Mouse (Mus musculus) ES-E14 (cell line): ENCODE results near the gene Arl6ip4. TPM values are rescaled to one million over a fixed set of nuclear protein-coding genes. Genes with fewer than 3 reads are reported as not detected.

Experiments used
- DNase-seq: peaks from one replicate; pipeline ENCODE4 v3.0.0-alpha.2; 2013; ENCODE audit warnings: low read depth, low spot score
- H3K27ac ChIP-seq: 2 replicates; pipeline ENCODE4 v1.5.1; 2012; ENCODE audit warnings: low read depth, mild to moderate bottlenecking, low read length, moderate library complexity, mixed read lengths; ENCODE audit not compliant: poor library complexity, insufficient read depth, severe bottlenecking
- H3K36me3 ChIP-seq: 2 replicates; pipeline ENCODE4 v1.6.1; 2012; ENCODE audit warnings: mild to moderate bottlenecking, low read length, moderate library complexity, mixed read lengths; ENCODE audit not compliant: control insufficient read depth, poor library complexity, insufficient read depth, severe bottlenecking
- H3K4me1 ChIP-seq, 2 experiments: fragments of 150-350 bp in 1 of 2; sonication (generic) in 1 of 2; 2 replicates each; pipeline ENCODE4 v1.6.1; 2012; ENCODE audit warnings: low read length in 2 of 2, mild to moderate bottlenecking in 1 of 2, mixed read lengths in 1 of 2; ENCODE audit not compliant: control insufficient read depth in 2 of 2, insufficient read depth in 2 of 2, poor library complexity in 1 of 2
- H3K4me3 ChIP-seq, 2 experiments: fragments of 150-350 bp in 1 of 2; sonication (generic) in 1 of 2; 2 replicates each; pipeline ENCODE4 v1.5.1; 2012; ENCODE audit warnings: low read length in 2 of 2, low read depth in 1 of 2, mild to moderate bottlenecking in 1 of 2, mixed read lengths in 1 of 2; ENCODE audit not compliant: insufficient read depth in 1 of 2, poor library complexity in 1 of 2, severe bottlenecking in 1 of 2
- H3K9ac ChIP-seq: 2 replicates; pipeline ENCODE4 v1.6.1; 2012; ENCODE audit warnings: low read depth, mild to moderate bottlenecking, low read length, mixed read lengths; ENCODE audit not compliant: poor library complexity, insufficient read depth, severe bottlenecking
- H3K9me3 ChIP-seq: fragments of 150-350 bp; sonication (generic); 2 replicates; pipeline ENCODE4 v1.6.1; 2012; ENCODE audit warnings: low read depth, mild to moderate bottlenecking, low read length; ENCODE audit not compliant: control insufficient read depth, insufficient read depth
- CHD2 ChIP-seq: IDR thresholded peaks from 2 replicates; pipeline ENCODE4 v1.6.1; 2014; ENCODE audit warnings: mild to moderate bottlenecking, low read depth, low read length, inconsistent platforms
- HCFC1 ChIP-seq: IDR thresholded peaks from 2 replicates; pipeline ENCODE4 v1.6.1; 2012; ENCODE audit warnings: low read length, inconsistent platforms, borderline replicate concordance; ENCODE audit not compliant: insufficient read depth
- MAFK ChIP-seq: IDR thresholded peaks from 2 replicates; pipeline ENCODE4 v1.6.1; 2014; ENCODE audit warnings: mild to moderate bottlenecking, low read depth, low read length, inconsistent platforms; ENCODE audit not compliant: insufficient read depth
- ZC3H11A ChIP-seq: IDR thresholded peaks from 2 replicates; pipeline ENCODE4 v1.6.1; 2012; ENCODE audit warnings: low read depth, mild to moderate bottlenecking, inconsistent platforms, low read length, borderline replicate concordance
- ZNF384 ChIP-seq: IDR thresholded peaks from 2 replicates; pipeline ENCODE4 v1.6.1; 2012; ENCODE audit warnings: low read depth, low read length, inconsistent platforms
- in situ Hi-C, 2 experiments: fragments of 600-800 bp; cut with MboI; formaldehyde crosslinking; loops; one replicate each; pipeline ENCODE4 v1.15.1; 2025; ENCODE audit warnings: low sequenced_read_pairs in 2 of 2, inconsistent platforms in 1 of 2; ENCODE audit not compliant: unreplicated experiment in 2 of 2
- total RNA-seq: library from RNA; depleted of rRNA; stranded (reverse); fragments of 300-350 nt; gene quantifications from 2 replicates; pipeline ENCODE4 v1.2.3, GENCODE M21; 2012

Gene Arl6ip4
- total RNA-seq, 1 experiment = 37.9 TPM

DNA sequence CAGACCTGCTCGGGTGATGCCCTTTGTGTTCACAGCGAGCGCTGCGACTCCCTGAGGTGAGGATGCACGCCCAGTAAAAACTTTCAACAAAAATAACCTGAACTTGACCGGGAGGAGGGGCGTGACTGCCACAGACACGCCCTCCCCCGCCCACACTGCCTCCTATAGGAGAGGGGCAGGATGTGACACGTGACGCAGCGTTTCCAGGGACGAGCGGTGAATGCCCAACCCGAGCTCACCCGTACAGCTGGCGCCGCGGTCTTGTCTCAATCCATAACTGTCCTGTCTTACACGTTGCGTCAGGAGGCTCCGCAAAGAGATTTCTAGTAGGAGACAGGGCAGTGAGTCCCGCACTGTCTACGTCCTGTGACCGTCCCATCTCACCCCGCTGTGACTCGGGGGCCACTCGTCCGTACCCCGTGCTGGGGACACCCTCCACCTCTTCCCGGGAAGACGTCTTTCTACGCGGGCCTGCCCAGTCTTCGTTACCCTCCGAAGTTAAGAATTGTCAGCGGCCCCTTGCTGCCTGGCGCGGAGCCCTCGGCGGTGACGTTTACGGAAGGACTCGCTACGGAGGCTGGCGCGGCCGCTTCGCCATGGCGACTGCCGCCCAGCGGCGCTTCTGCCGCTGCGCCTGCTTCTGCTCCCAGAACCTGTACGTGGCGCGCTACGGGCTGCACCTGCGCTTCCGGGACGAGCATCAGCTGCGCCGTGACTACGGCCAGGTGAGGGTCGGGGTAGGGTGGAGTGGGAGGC, 4.0 kb upstream of the Arl6ip4 start, which contains the start of gene Ogfod2:
TSS of gene Ogfod2 (plus strand) at position 556 of the 756 bp plus-strand sequence.
- peak; percentile 82 for DNase-seq
- no peaks in the 10 kb centered on the region; the same call in 1 of the 2 replicates for H3K9me3 ChIP-seq
- TF ChIP-seq CHD2 (no peak), ZC3H11A (no peak), ZNF384 (no peak), HCFC1 (peak; percentile 51; the same call in 1 of the 2 replicates)
- H3K9ac ChIP-seq = peak within 1 kb of the TSS; percentile 75
- H3K4me1 ChIP-seq = peaks cover 0 to 3% of the 10 kb centered on the region in 2 experiments; a peak in 1 of 4 replicates
- peak within 1 kb of the TSS; percentile 48; the same call in 1 of the 2 replicates for H3K27ac ChIP-seq
- H3K36me3 ChIP-seq = no peaks in the 10 kb centered on the region; the same call in 1 of the 2 replicates
- in situ Hi-C loops = no loop called here
- H3K4me3 ChIP-seq = peak within 1 kb of the TSS; percentile 70 to 85

DNA sequence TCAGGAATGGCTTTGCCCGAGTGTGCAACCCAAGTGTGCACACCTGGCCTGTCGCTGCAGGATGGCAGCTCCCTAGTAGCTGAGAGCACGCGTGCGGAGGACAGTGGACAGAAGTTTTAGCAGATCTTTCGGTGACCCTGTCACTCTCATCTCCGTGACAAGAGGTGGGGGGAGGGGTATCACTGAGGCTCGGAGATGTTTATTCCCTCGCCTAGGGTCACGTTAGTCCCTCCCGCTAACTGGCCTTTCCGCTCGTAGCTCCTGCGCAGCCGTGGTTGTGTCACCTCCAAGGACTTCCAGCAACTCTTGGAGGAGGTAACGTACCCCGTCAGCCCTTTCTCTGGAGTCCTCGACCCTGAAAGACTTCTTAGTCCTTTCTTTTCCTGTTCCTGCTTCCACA, 3.4 kb upstream of the Arl6ip4 start:
- in situ Hi-C loops = no loop called here
- Histone ChIP-seq H3K36me3 (peaks cover 2% of the 10 kb centered on the region; the same call in 1 of the 2 replicates), H3K4me1 (peaks cover 0 to 5% of the 10 kb centered on the region in 2 experiments; a peak in 1 of 4 replicates), H3K9me3 (no peaks in the 10 kb centered on the region; the same call in 1 of the 2 replicates), H3K4me3 (peak overlapping the region; percentile 70 to 85), H3K9ac (peak overlapping the region; percentile 20), H3K27ac (no peak overlapping the region)
- no peak for TF ChIP-seq MAFK
- no peak for TF ChIP-seq ZNF384
- no peak for TF ChIP-seq CHD2
- no peak for TF ChIP-seq ZC3H11A
- no peak for DNase-seq

DNA sequence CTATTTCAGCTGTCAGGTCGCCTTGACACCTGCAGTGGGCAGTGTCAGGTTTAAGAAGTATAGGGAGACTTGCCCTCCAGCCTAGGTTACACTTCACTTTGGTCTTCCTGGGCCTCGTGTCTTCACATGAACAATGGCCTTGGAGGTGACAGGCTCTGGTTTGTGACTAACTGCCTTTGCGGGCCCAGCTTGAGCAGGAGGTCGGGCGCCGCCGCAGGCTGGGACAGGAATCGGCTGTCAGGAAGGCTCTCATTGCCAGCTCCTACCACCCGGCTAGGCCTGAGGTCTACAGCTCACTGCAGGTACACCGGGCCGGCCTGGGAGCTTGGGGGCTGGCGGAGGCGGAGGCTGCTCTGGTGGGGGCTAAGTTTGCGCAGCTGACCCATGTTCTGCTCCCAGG, 2.9 kb upstream of the Arl6ip4 start:
- Histone ChIP-seq H3K9me3 (no peaks in the 10 kb centered on the region; the same call in 1 of the 2 replicates), H3K9ac (no peak overlapping the region), H3K27ac (no peak overlapping the region), H3K4me1 (peaks cover 0 to 5% of the 10 kb centered on the region in 2 experiments; a peak in 1 of 4 replicates), H3K4me3 (peak overlapping the region; percentile 70 to 85; a peak in 2 of 4 replicates), H3K36me3 (peaks cover 7% of the 10 kb centered on the region; the same call in 1 of the 2 replicates)
- no peak for DNase-seq
- no peak for TF ChIP-seq ZC3H11A
- no peak for TF ChIP-seq ZNF384
- TF ChIP-seq HCFC1 = no peak
- no peak for TF ChIP-seq CHD2
- TF ChIP-seq MAFK = no peak
- in situ Hi-C loops = no loop called here

DNA sequence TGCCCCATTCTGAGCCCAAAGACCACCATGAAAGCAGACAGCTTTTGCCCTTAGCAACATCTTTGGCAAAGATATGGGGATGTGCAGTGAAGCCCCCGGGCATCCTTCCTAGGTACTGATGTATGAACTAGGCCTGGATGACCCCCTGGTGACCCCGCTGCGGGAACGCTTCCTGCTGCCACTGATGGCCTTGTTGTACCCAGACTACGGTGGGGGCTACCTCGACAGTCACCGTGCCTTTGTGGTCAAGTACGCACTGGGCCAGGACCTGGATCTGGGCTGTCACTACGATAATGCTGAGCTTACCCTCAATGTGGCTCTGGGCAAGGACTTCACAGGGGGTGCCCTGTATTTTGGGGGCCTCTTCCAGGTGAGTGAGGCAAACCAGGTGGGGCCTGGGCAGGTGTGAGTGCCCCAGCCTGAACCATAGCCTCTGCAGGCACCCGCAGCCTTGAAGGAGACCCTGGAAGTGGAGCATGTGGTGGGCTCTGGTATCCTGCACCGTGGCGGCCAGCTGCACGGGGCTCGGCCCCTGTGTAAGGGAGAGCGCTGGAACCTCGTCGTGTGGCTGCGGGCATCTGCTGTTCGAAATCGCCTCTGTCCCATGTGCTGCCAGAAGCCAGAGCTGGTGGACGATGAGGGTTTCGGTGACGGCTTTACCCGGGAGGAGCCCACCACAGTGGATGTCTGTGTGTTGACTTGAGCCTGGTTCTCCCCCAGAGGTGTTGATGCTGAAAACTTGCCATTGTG, 1.4 kb upstream of the Arl6ip4 start:
- H3K27ac ChIP-seq = no peak overlapping the region
- DNase-seq = no peak
- peaks cover 0 to 11% of the 10 kb centered on the region in 2 experiments; a peak in 1 of 4 replicates for H3K4me1 ChIP-seq
- TF ChIP-seq MAFK = no peak
- no peak for TF ChIP-seq HCFC1
- TF ChIP-seq ZNF384 = no peak
- no peak for TF ChIP-seq ZC3H11A
- no peak for TF ChIP-seq CHD2
- peaks cover 15% of the 10 kb centered on the region for H3K36me3 ChIP-seq
- no peaks in the 10 kb centered on the region; the same call in 1 of the 2 replicates for H3K9me3 ChIP-seq
- in situ Hi-C loops = no loop called here
- no peak overlapping the region for H3K9ac ChIP-seq
- no peak overlapping the region for H3K4me3 ChIP-seq
